Mouse (Mus musculus) liver, adult 2 months (tissue): ENCODE results near the gene Tox2.

ENCODE experiments used
- CTCF ChIP-seq: fragments of 200-500 bp; IDR thresholded peaks from 2 replicates; pipeline ENCODE4 v1.5.1; 2011; ENCODE audit warnings: low read depth, low read length, control low read depth
- POLR2A ChIP-seq: fragments of 200-500 bp; IDR thresholded peaks from 2 replicates; pipeline ENCODE4 v1.6.1; 2011; ENCODE audit warnings: low read length, control low read depth; ENCODE audit not compliant: insufficient read depth; ENCODE audit errors: extremely low read depth

DNA sequence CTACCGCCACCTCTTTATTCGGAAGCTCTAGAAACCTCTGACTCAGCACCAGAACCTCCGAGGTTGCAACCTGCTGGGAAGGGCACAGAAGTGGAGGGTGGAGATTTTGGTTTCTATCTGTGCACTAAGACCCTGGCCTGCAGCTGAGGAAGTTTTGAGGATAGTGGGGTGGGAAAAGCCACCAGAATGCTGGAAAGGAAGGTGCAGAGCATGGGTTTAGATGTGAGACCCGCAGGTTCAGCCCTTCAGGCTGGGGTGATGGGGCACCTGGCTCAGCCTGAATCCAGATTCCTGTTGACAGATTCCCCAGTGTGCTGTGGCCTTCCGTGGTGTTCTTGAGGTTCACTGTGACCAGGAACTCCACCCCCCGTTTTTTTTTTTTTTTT lies 2.3 kb downstream of the Tox2 start:
- no peak for TF ChIP-seq CTCF
- no peak for TF ChIP-seq POLR2A
